8 mouse cellular contexts compared by ENCODE assay signal in the genomic region with DNA sequence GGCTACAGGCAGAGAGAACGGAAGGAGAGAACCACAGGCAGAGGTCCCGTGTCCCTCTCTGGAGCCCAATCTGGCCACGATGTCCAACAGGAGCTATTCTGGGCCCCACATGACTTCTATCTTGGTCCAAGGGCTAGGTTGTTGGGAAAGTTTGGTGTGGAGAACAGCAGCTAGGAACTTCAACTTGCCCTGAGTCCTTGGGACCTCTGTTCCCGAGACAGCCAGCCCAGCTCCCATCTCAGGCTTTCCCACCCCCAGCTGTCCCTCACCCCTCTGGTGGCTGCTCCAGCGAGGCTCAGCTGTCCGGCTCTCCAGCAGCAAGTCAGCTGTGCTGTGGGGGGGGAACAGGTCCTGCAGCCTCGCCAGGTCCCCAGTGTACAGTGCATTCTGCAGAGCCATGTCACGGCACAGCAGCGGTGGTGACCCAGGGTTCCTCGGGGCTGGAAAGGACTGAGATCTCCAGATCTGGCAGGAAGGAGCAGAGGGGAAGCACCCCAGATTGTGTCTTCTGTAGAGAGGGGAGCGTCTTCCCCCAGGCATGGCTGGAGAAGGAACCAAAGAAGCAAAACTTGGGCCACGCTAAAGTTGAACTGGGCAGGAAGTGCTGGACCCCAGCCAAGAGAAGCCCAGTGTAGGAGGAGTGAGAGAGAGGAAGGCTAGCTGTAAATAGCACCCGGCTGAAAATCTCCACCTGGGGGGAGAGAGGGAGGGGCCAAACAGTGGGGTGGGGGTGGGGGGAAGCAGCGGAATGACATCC. TPM values are rescaled to one million over a fixed set of nuclear protein-coding genes. Genes with fewer than 3 reads are reported as not detected.
DNase-seq lines count a peak whose midpoint lies in the region; ATAC-seq lines count a peak whose summit lies in the region.

A gene (minus strand): TSS at position 592 of the 757 bp plus-strand sequence.

- no peak within 1 kb of the TSS for H3K27ac ChIP-seq in limb, embryonic 11.5 days (replicated peaks; ENCODE audit: low read depth, low read length)
- no peak within 1 kb of the TSS for H3K27ac ChIP-seq in midbrain, embryonic 13.5 days

- H3K4me1 ChIP-seq in limb, embryonic 11.5 days (ENCODE audit: control insufficient read depth, insufficient read depth, low read length), result peaks cover 12% of the 10 kb centered on the region; the same call in 1 of the 2 replicates
- no peaks in the 10 kb centered on the region for H3K4me1 ChIP-seq in midbrain, embryonic 13.5 days (replicated peaks)

- H3K9ac ChIP-seq in limb, embryonic 11.5 days (ENCODE audit: low read length), result no peak within 1 kb of the TSS
- no peak within 1 kb of the TSS for H3K9ac ChIP-seq in midbrain, embryonic 13.5 days (replicated peaks)

- H3K4me3 ChIP-seq in limb, embryonic 11.5 days (ENCODE audit: low read depth, low read length), result no peak within 1 kb of the TSS
- H3K4me3 ChIP-seq in midbrain, embryonic 13.5 days (replicated peaks), result no peak within 1 kb of the TSS

- ATAC-seq in limb, embryonic 11.5 days (ENCODE audit: insufficient number of reproducible peaks, low FRiP score, low TSS enrichment, low read depth), result peak; percentile 28; the same call in 1 of the 2 replicates
- ATAC-seq in megakaryocyte progenitor cell, adult 5-6 weeks (replicated peaks; ENCODE audit: poor library complexity), result peak; percentile 64
- no peak for ATAC-seq in midbrain, embryonic 13.5 days

- no peaks in the 10 kb centered on the region for H3K36me3 ChIP-seq in limb, embryonic 11.5 days (ENCODE audit: control insufficient read depth, insufficient read depth, low read length)
- H3K36me3 ChIP-seq in midbrain, embryonic 13.5 days, result no peaks in the 10 kb centered on the region

- H3K4me2 ChIP-seq in limb, embryonic 11.5 days (ENCODE audit: low read depth, severe bottlenecking), result peak within 1 kb of the TSS; percentile 26; the same call in 1 of the 2 replicates
- no peak within 1 kb of the TSS for H3K4me2 ChIP-seq in midbrain, embryonic 13.5 days (replicated peaks)

- 33% methylated on average over 14 of the region's 14 CpGs for WGBS in limb, embryonic 11.5 days
- WGBS in midbrain, embryonic 13.5 days, result 54% methylated on average over 14 of the region's 14 CpGs

- peak; percentile 28 for DNase-seq in right cerebral cortex, adult 18-20 months
- no peak for DNase-seq in right cerebral cortex, postnatal 25 days
- peak; percentile 20 to 35 for DNase-seq in frontal cortex, postnatal 36 days (ENCODE audit: low spot score in 2 of 2)
- DNase-seq in heart, postnatal 4 days, result peak; percentile 84
- peak; percentile 39 for DNase-seq in limb, embryonic 11.5 days (ENCODE audit: low spot score)
- no peak for DNase-seq in thymus, adult 18-20 months

- H3K27me3 ChIP-seq in limb, embryonic 11.5 days (ENCODE audit: control insufficient read depth, insufficient read depth, low read length), result peaks cover 2% of the 10 kb centered on the region; the same call in 1 of the 2 replicates
- H3K27me3 ChIP-seq in midbrain, embryonic 13.5 days, result 0 out of 2 replicates have a peak, but pooled peaks cover 5% of the 10 kb centered on the region

- H3K9me3 ChIP-seq in limb, embryonic 11.5 days (ENCODE audit: control insufficient read depth, low read length), result no peaks in the 10 kb centered on the region
- no peaks in the 10 kb centered on the region for H3K9me3 ChIP-seq in midbrain, embryonic 13.5 days

RNA-seq across cellular contexts. Expression of the gene that starts here (rescaled TPM):
- total RNA-seq in heart, postnatal 4 days (2021), result 10 to 100 TPM; 19.8 to 23.1 TPM
- 0.40 and 0.81 TPM in 2 replicates for polyA plus RNA-seq in limb, embryonic 11.5 days (2014; fragmentation: Nextera tagmentation; extraction: Ambion mirVana)
- not detected in 2 replicates for total RNA-seq in megakaryocyte progenitor cell, adult 5-6 weeks (2015)
- total RNA-seq in megakaryocyte progenitor cell, adult 5-6 weeks (2017), result not detected in 2 replicates
- polyA plus RNA-seq in midbrain, embryonic 13.5 days (2015; fragmentation: Nextera tagmentation; extraction: Ambion mirVana), result 0.17 TPM in 1 of 2 replicates, not detected in the other

Comparison
In these comparisons a context has a peak if more than half of its experiments do, and no peak if none do; other contexts are left out.
1. RNA of the gene that starts here (total RNA-seq): 19.8 to 23.1 TPM in heart, postnatal 4 days; not detected in megakaryocyte progenitor cell, adult 5-6 weeks; every median in the first group is over 10 times any median in the second.
2. DNase-seq: peak in right cerebral cortex, adult 18-20 months (single experiment), frontal cortex, postnatal 36 days (2 of 2) and heart, postnatal 4 days (single experiment); none in right cerebral cortex, postnatal 25 days (single experiment) and thymus, adult 18-20 months (0 of 2).
3. Peak in DNase-seq, ATAC-seq and H3K4me2 ChIP-seq in limb, embryonic 11.5 days; RNA of the gene not detected or under 1 TPM.
4. Peak in ATAC-seq in megakaryocyte progenitor cell, adult 5-6 weeks; RNA of the gene not detected or under 1 TPM.